Mouse (Mus musculus) liver, embryonic 14.5 days (tissue): ENCODE measurements at regions not wholly inside any gene's neighbourhood (a gene's known extent, or its start where the extent isn't known, plus 50 kb on each side); places are given as distances from the start of the nearest gene placed in this dataset.

Experiments
- CTCF ChIP-seq: IDR thresholded peaks from 2 replicates; pipeline ENCODE4 v1.5.1; 2016; ENCODE audit warnings: antibody characterized with exemption, low read depth, control low read depth
- EP300 ChIP-seq: IDR thresholded peaks from 2 replicates; pipeline ENCODE4 v1.6.1; 2016; ENCODE audit warnings: antibody characterized with exemption, low read depth

DNA sequence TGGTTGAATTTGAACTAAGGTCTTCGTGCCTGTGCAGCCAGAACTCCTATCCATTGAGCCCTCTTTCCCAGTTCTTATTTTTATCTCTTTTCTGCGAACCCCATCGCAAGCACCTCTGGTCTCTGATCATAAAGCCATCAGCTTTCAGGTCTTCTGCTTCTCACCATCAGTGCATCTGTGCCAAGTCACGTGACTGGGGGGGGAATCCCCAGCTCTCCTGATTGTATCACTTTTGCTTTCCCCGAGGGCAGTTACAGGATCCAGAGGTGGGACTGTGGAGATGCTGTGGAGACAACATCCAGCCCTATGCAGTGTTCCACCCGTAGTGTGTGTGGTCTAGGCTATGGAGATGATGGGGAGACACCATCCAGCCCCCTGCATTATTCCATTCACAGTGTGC, 272.6 kb upstream of the Tgfbr2 start:
- TF ChIP-seq CTCF (no peak), EP300 (no peak)
